Mouse (Mus musculus) effector memory CD4-positive, alpha-beta T cell, adult 7 months (primary cell): Measurements from ENCODE around the gene Slc8b1. TPM values are rescaled to one million over a fixed set of nuclear protein-coding genes. Genes with fewer than 3 reads are reported as not detected.

Experiments
- polyA plus RNA-seq: library from polyadenylated mRNA; unstranded; fragments of 100-300 nt; shearing (Covaris generic); gene quantifications from one replicate; pipeline ENCODE4 v1.2.1, GENCODE M21; 2017

Slc8b1 gene
- 8.2 TPM for polyA plus RNA-seq

DNA sequence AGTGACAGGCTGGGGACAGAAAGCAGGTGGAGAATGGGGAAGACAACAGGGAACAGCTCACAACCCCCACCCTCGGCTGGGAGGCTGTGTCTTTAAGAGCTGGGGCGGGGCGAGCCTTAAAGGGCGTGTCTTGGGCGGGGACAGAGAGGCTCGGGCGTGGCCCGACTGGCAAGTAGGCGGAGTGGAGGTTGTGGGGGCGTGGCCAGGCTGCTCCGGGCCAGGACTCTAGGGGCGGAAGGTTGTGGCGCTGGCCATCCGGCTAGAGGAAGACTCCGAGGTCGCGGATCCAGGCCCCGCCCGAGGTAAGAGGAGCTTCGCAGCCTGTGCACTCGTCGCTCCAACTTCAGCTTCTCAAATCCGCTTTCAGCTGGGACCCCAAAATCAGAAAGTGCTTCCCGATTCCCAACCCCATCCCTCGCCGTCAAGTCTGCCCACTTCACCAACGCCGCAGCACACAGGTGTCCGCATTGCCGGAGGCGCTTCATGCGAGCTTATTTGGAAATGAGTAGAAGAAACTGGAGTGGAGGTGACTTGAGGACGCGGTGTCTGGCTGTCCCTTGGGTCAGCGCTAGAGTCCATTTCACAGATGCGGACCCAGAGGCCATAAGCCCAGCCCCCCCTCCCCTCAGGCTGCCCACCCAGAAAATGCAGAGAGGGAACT, at the start of gene Slc8b1:
Gene Slc8b1, plus strand, starts transcription at position 187 of the 661 bp plus-strand sequence.

DNA sequence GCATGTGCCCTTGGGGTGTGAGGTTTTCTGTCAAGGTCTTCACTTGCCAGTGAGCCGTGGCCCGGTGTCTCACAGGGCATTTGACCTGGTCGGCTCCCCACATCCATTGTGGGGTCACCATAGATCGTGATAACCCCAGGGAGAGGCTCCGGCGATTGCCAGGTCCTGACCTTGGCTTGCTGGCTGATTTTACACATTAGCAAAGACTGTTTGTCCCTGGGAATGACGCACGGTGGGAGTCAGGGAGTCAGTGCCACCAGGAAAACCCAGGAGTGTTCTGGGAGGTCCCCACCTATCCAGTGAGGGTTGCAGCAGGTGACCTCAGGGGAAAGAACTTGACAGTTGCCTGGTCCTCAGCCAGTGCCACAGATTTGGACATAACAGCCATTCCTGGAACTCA, 38.2 kb upstream of the Slc8b1 start, which contains the start of gene Sdsl:
Gene Sdsl, minus strand, starts transcription at position 41 of the 400 bp plus-strand sequence.

GRCm38 (mm10) chr5:120476296-120476695, 34.7 kb upstream of the Slc8b1 start, which contains the start of gene Sds:
TSS of gene Sds (plus strand) at chr5:120476526.

DNA sequence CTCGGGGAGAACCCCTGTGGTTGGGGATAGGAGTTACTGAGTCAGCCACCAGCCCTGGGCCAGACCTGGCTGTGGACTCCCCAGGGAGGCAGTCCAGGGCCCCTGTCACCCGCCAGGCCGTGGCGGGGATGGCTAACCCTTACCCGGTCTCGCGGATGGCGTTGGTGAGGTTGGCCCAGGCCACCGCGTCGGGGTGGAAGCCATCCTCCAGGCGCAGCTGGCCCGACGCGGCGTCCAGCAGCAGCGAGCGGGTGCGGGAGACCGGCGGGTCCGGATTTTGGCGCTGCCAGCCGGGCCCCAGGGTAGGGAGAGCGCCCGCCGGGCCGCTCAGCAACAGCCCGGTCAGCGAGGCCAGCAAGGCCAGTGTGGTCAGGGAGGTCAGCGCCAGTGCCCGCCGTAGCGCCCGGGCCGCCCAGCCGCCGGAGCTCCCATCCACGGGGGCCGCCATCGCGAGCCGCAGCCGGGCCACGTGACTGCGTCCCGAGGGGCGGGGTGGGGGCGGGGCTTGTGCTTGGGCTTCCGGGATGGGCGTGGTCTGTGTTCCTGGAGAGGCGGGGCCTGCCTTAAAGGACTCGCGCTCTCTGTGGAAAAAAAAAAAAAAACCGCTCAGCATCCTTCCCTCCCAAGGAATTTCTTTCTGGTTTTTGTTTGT, 7.7 kb upstream of the Slc8b1 start, which contains the start of gene Plbd2:
Gene Plbd2, minus strand, starts transcription at position 482 of the 652 bp plus-strand sequence.

Other genes with a start within 250 kb of the Slc8b1 start
- gene Lhx5, start 79.5 kb upstream of the Slc8b1 start, polyA plus RNA-seq: 0.65 TPM
- gene Sdsl, start 38.4 kb upstream of the Slc8b1 start, polyA plus RNA-seq: not detected
- gene Sds, start 34.6 kb upstream of the Slc8b1 start, polyA plus RNA-seq: not detected
- gene Plbd2, start 7.5 kb upstream of the Slc8b1 start, polyA plus RNA-seq: 17.4 TPM
- gene Tpcn1, start 77.5 kb downstream of the Slc8b1 start, polyA plus RNA-seq: 4.4 TPM
- gene Iqcd, start 77.8 kb downstream of the Slc8b1 start, polyA plus RNA-seq: not detected
- 4.9 TPM for gene Rita1, start 101.4 kb downstream of the Slc8b1 start, polyA plus RNA-seq
- gene Ddx54, start 101.6 kb downstream of the Slc8b1 start, polyA plus RNA-seq: 82.4 TPM
- not detected for gene Cfap73, start 123.1 kb downstream of the Slc8b1 start, polyA plus RNA-seq
- 12.2 TPM for gene Rasal1, start 137.6 kb downstream of the Slc8b1 start, polyA plus RNA-seq
- 282 TPM for gene Dtx1, start 200.8 kb downstream of the Slc8b1 start, polyA plus RNA-seq
- 0.45 TPM for gene Oas2, start 238.7 kb downstream of the Slc8b1 start, polyA plus RNA-seq